Mouse (Mus musculus) kidney, postnatal 14 days (tissue): ENCODE measurements around the gene Gm20388.

Experiments used
- DNase-seq: peaks from one replicate; pipeline ENCODE4 v3.0.0; 2022; ENCODE audit warnings: mixed read lengths

Gm20388 gene

GRCm38 (mm10) chr8:122431694-122432442 lies 2521.2 kb downstream of the Gm20388 start:
- peak; percentile 48 for DNase-seq

- DNase-seq = peak; percentile 88
These were observed 2522.0 kb downstream of the Gm20388 start, which contains the start of gene Cyba for GRCm38 (mm10) chr8:122432443-122433268. Cyba (minus strand) TSS chr8:122432930.

DNA sequence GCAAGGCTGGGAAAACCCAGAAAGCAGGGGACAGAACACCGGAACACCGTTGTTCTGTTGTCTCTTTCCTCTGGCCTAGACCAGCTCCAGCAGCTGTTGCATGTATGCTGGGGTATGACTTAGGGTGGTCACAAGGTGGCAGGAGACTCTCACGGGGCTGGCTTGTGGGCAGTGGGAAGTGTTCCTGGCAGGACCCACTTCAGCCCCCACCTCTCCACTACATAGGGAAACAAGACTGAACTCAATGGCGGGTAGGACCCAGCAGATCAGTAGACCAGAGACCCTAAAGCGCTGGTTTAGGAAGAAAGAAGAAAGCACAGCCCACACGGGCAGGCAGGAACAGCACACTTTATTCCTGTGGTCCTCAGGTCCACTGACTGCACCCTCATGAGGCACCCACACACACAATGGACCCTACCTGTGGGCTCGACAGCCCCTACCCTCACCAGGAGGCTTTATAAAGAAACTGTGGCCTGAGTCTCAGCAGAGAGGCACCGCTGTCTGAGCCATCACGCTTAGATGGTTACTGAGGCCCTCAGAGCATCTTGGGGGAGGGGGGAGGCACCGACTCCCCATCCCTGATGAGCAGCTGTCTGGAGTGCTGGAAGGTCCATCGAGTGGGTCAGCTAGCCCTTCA lies 2522.7 kb downstream of the Gm20388 start:
- DNase-seq = no peak

GRCm38 (mm10) chr8:122435375-122435774 lies 2524.7 kb downstream of the Gm20388 start:
- DNase-seq = no peak

DNA sequence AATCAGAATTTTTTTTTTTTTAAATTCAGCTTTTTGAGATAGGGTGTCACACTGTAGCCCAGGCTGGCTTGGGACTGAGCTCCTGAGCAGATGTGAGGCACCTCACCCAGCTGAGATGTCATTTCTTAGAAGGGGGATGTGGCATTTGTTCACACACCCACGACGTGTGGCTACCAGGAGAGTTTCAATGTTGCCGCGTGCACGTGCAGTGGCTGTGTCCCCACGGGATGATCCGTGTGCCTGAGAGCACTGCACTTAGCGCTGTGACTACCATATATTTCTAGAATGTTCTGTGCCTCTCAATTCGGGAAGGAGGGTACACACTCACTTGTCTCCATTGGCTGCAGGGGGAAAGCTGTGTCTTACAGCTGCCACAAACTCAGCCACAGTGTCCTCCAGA lies 2525.5 kb downstream of the Gm20388 start:
- DNase-seq = no peak

DNA sequence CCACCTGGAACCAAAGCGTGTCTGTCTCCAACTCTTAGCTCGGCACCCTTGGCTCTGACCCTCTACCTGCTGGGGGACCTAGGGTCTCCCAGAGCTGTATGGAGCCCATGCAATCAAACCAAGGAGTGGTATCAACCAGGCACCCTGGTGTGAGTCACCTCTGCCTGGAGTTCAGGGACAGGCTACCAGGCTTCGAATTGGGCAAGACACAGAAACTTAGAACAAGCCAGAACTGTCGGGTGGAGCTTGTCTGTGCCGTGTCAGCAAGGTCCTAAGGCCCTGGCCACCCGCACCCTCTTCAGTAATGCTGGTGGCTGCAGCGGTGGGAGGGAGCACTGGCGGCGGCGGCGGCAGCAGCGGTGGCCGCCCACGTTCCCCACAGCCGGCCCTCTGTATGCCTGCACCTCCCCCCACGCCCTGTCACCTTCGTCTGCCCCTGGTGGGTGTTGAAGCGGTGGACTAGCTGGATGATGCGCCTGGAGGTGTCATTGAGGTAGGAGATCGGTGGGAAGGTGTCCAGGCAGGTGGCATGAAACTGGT lies 2526.0 kb downstream of the Gm20388 start:
- DNase-seq = no peak

DNA sequence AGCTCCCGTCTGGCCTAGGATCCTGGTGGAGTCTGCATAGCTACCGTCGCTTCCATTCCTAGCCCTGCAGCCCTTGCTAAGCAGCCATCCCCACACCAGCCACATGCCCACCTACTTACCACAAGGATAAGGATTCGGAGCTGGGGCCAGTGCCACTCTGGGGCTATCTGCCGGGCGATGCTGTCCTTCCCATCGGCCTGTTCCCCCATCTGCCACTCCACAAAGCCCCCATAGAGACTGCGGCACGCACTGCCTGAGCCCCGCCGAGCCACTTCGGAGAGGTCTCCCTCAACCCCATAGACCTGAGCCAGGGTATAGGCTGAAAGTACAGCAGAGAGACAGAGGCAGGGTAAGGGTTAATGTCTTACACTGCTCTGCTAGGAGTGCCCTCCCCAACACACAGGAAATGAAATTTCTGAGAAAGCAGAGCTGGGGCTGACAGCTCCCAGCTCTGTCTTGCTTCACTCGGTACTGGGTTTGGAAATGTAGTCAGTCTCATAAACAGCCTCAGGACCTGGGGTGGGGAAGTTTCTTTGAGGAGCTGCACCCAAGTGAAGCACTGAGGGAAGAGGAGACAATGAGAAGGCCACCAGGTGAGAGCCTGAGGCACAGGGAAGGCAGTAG lies 2527.2 kb downstream of the Gm20388 start:
- no peak for DNase-seq

- no peak for DNase-seq
These were observed 2528.7 kb downstream of the Gm20388 start for GRCm38 (mm10) chr8:122439336-122439735.

DNA sequence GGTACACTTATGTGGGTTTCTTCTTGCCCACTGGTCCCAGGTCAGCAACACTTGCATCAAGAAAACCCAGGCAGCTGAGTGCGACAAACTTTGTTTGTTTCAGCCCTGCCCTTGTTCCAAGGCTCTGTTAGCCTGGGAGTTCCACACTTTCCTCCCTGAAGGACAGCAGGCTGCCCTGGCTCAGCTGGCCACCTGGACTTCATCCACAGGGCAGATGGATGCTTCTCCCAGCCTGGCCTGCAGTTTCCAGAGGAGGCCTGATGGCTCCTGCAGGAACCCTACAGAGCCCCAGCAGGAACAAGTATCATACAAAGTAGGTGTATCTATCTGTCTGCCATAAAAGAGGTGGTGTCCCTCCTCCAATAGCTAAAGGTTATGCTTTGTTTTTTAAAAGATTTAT lies 2530.7 kb downstream of the Gm20388 start:
- no peak for DNase-seq

DNA sequence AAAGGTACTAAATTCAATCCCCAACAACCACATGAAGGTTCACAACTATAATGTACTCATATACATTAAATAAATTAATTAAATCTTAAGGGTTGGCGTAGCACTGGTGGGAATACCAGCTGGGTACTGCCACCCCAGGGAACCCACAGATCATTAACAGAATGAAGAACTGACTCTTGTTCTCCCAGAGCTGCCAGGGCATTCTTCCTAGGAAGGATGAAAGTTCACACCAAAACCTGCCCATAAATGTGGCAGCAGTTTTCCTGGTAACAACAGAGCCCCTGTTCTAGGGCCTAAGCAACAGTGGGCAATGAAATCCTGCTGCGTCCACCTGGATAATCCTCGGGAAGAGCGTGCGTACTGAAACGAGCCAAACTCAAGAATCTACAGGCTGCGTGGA lies 2531.7 kb downstream of the Gm20388 start:
- no peak for DNase-seq

DNA sequence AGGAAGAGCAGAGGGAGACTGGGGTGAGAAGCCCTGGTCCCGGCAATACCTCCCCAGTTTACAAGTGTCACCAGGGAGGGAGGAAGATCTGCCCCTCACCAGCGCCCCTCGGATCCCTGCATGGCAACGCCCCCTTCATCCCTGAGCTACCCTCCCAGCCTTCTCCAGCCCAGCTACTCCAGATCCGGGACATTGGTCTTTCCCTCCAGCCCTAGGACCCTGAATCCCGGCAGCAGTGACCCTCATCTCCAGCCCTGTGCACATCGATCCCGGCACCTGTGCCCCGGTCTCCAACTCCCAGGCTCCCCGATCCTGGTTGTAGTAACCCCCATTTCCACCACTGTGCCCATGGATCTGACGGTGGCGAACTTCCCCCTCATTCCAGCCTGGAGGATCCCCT lies 2532.1 kb downstream of the Gm20388 start:
- DNase-seq = no peak

DNA sequence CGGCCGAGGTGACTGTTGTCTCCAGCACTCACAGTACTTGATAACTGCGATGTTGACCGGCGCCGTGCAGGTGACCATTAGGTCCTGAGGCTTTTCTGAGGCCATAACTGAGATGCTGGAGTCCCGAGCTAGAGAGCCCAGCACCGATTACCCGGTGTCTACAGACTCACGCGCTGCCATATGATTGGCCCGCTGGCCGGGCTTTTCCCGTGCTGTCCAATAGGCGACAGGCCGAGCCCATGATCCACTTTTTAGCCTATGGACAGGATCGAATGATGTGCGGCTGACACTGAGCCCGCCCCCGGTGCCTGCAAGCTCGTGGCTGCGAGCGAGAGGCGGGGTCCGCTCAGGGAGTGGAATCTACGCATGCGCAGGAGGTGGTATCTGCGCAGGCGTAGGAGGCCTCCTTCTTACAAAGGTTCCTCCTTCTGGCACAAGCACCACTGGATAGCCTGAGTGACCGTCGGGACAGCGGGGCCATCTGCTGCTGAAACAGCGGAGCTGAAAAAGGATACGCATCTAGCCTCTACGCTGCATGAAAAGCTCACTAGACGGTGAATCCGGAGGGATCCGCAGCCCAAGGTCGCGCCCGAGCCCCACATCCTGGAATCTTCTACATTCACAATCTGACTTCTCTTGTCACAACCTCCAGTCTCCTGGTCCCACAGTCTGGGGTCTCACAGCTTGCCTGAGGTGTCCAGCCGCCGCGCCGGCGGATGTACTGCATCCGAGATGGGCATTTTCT lies 2532.8 kb downstream of the Gm20388 start, which contains the start of gene Mvd:
Mvd (minus strand) TSS at position 161 of the 745 bp plus-strand sequence.
- DNase-seq = peak; percentile 100

GRCm38 (mm10) chr8:122444058-122444748 lies 2533.6 kb downstream of the Gm20388 start:
- peak; percentile 91 for DNase-seq

DNA sequence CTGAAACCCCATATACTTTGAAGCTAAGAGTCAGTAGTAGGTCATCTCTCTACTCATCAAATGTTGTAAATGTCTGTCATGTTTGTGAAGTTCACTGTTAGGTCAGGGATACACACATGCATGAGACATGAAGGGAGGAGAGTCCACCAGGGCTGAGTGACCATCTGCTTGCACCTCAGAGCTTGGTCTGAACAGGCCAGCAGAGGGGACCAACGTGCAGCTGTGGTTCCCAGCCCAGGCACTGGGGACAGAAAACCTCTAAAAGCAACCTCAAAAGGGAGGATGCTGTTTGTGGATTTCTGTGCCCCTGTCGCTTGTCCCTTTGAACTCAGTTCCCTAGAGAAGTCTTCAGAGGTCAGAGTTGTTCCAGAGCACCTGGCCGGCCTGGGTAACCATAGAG lies 2534.6 kb downstream of the Gm20388 start:
- DNase-seq = no peak

DNA sequence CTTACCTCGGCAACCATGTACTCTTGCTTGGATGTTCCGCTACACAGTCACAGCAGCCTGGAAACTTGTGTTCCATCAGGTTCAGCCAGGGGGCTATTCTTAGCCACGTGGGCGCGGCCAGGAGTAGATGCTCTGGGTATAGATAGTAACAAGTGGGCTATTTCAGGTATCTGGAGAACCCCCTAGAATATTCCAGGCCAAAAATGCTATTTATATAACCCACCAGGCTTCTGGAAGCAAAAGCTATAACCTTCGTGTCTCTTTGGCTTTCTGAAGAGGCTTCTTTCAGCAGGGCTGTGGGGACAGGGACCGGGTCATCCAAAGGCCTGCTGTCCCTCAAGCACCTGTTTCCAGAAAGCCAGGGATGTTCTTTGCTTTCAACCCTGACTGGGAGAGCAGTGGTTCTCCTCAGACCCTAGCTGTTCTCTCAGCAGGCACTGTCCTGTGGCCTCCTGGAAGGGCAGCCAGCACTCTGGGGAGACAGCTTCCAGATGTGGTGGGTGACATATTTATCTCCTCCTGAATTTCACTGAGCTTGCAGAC lies 2540.6 kb downstream of the Gm20388 start:
- DNase-seq = no peak

- no peak for DNase-seq
These were observed 2541.5 kb downstream of the Gm20388 start for GRCm38 (mm10) chr8:122452154-122452553.

DNA sequence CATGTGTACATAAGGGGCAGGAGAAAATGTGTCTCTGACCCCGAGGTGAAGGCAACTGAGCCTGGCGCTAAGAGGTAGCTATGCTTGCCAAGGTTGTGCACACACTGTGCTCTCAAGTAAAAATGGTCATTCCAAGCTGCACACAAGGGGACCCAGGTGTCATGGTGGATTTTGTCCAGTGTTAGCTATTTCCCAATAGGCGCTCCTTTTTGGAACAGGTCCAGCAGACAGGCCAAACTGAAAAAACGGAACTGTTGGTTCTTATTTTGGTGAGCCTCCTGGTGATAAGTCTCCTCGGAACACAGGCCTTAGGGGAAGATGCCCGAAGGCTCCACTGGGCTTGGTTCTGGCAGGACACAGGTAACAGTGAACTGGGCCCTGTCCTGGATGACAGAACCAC lies 2543.8 kb downstream of the Gm20388 start:
- DNase-seq = no peak

GRCm38 (mm10) chr8:122457171-122457570 lies 2546.5 kb downstream of the Gm20388 start:
- no peak for DNase-seq

DNA sequence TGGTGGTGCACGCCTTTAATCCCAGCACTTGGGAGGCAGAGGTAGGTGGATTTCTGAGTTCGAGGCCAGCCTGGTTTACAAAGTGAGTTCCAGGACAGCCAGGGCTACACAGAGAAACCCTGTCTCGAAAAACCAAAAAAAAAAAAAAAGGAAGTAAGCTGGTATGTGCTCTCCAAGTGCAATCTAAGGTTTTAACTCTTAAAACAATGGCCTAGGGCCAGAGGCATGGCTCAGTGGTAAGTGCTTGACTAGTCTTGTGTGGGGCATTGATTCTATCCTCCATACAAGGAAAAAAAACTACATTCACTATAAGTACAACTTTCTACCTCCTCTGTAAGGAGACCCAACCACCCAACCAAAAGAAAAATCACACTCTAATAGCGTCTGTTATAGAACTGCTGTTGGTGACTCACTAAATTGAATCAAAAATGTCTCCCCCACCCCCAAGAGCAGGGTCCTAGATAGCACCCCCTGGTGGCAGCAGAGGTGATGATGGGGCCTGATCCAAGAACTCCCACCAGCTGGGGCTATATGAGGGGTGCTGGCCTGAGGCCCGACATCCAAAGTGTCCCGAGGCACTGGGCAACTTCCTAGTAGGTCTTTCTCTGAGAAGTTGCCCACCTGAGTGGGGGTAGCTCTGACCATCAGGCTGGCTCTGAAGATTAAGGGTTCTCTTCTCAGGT lies 2548.7 kb downstream of the Gm20388 start:
- DNase-seq = no peak

GRCm38 (mm10) chr8:122459990-122460389 lies 2549.3 kb downstream of the Gm20388 start:
- no peak for DNase-seq
